Mouse (Mus musculus): ENCODE measurements around the gene Adgrd1.

GRCm38 (mm10) chr5:129081521-129081920 is 15.0 kb upstream of the Adgrd1 start:
- TF ChIP-seq CTCF (conservative IDR thresholded peaks at IDR 0.05; ENCODE audit: low read length): no peak
- no peak for TF ChIP-seq NANOG (IDR thresholded peaks at IDR 0.05; ENCODE audit: borderline replicate concordance, low read length)
- TF ChIP-seq POU5F1 (IDR thresholded peaks at IDR 0.05; ENCODE audit: borderline replicate concordance, low read length): no peak

All from E14TG2a.4 (cell line).